Comparison of ENCODE assay signal across 15 mouse cellular contexts in genomic region chr12:67862615-67863014, GRCm38 (mm10).
A peak's percentile ranks its signal among the peaks of the same experiment; 100 is the strongest.
DNase-seq lines count a peak whose midpoint lies in the region; ATAC-seq and TF ChIP-seq lines count a peak whose summit lies in the region.
"Had no signal": no experiment of that assay in that cellular context is flagged by ENCODE, and none has a peak within 500 bp of the region (broad histone marks: within the 10 kb centered on the region; RNA-seq: fewer than 3 reads in every experiment).

No protein-coding gene starts in this region.

- DNase-seq in midbrain, postnatal 0 days (ENCODE audit: low spot score) = peak; percentile 0
- DNase-seq in midbrain, embryonic 11.5 days (ENCODE audit: low spot score, missing footprints) = no peak
- DNase-seq in brain, adult 2 months (ENCODE audit: low read depth, low spot score) = peak; percentile 73
- DNase-seq in layer of hippocampus, adult 11-12 months (ENCODE audit: low spot score) = peak; percentile 60
- DNase-seq in right cerebral cortex, postnatal 10 days (ENCODE audit: low spot score in 2 of 2) = peak; percentile 20 to 23
- DNase-seq in spleen, postnatal 14 days (ENCODE audit: low spot score in 2 of 2) = no peak
- no peak for DNase-seq in cerebellum, postnatal 10 days
- DNase-seq: adrenal gland, postnatal 14 days; cerebellum, adult 11 months; gastrocnemius, postnatal 10 days; kidney, adult 18-20 months; thymus, postnatal 4 days had no signal

- H3K36me3 ChIP-seq in midbrain, postnatal 0 days (ENCODE audit: insufficient read depth, low read length) = no peaks in the 10 kb centered on the region
- no peaks in the 10 kb centered on the region for H3K36me3 ChIP-seq in midbrain, embryonic 11.5 days (ENCODE audit: control insufficient read depth, insufficient read depth, low read length)
- H3K36me3 ChIP-seq: hindbrain, embryonic 13.5 days; limb, embryonic 15.5 days; lung, embryonic 15.5 days had no signal

- ATAC-seq in midbrain, postnatal 0 days (ENCODE audit: low FRiP score) = no peak
- ATAC-seq in midbrain, embryonic 11.5 days (ENCODE audit: low FRiP score) = no peak

- H3K9ac ChIP-seq in midbrain, postnatal 0 days (replicated peaks; ENCODE audit: low read length, poor library complexity, severe bottlenecking) = no peak overlapping the region
- H3K9ac ChIP-seq in midbrain, embryonic 11.5 days (ENCODE audit: low read length) = no peak overlapping the region
- H3K9ac ChIP-seq: hindbrain, embryonic 13.5 days; limb, embryonic 15.5 days; lung, embryonic 15.5 days had no signal

- no peaks in the 10 kb centered on the region for H3K9me3 ChIP-seq in midbrain, postnatal 0 days (ENCODE audit: low read length)
- H3K9me3 ChIP-seq in midbrain, embryonic 11.5 days (ENCODE audit: control insufficient read depth, low read length) = no peaks in the 10 kb centered on the region
- H3K9me3 ChIP-seq: hindbrain, embryonic 13.5 days; limb, embryonic 15.5 days; lung, embryonic 15.5 days had no signal

- no peak overlapping the region for H3K27ac ChIP-seq in midbrain, postnatal 0 days (ENCODE audit: low read depth, low read length)
- no peak overlapping the region for H3K27ac ChIP-seq in midbrain, embryonic 11.5 days (ENCODE audit: low read depth, low read length)
- H3K27ac ChIP-seq: hindbrain, embryonic 13.5 days; limb, embryonic 15.5 days; lung, embryonic 15.5 days had no signal

- 62% methylated on average over 2 of the region's 2 CpGs for WGBS in midbrain, postnatal 0 days
- WGBS in midbrain, embryonic 11.5 days = 70% methylated on average over 2 of the region's 2 CpGs

- no peaks in the 10 kb centered on the region for H3K27me3 ChIP-seq in midbrain, postnatal 0 days (ENCODE audit: insufficient read depth, low read length)
- no peaks in the 10 kb centered on the region for H3K27me3 ChIP-seq in midbrain, embryonic 11.5 days (ENCODE audit: control insufficient read depth, insufficient read depth, low read length)
- H3K27me3 ChIP-seq: hindbrain, embryonic 13.5 days; limb, embryonic 15.5 days; lung, embryonic 15.5 days had no signal

- H3K4me3 ChIP-seq in midbrain, postnatal 0 days (ENCODE audit: low read depth, low read length) = no peak overlapping the region
- H3K4me3 ChIP-seq in midbrain, embryonic 11.5 days (ENCODE audit: low read depth, low read length) = no peak overlapping the region
- H3K4me3 ChIP-seq: hindbrain, embryonic 13.5 days; limb, embryonic 15.5 days; lung, embryonic 15.5 days had no signal

- H3K4me2 ChIP-seq in midbrain, postnatal 0 days (ENCODE audit: low read depth, low read length, poor library complexity, severe bottlenecking) = no peak overlapping the region
- H3K4me2 ChIP-seq in midbrain, embryonic 11.5 days = no peak overlapping the region
- H3K4me2 ChIP-seq: hindbrain, embryonic 13.5 days; limb, embryonic 15.5 days; lung, embryonic 15.5 days had no signal

- TF ChIP-seq CTCF in midbrain, postnatal 0 days (IDR thresholded peaks at IDR 0.05) = no peak

- no peaks in the 10 kb centered on the region for H3K4me1 ChIP-seq in midbrain, postnatal 0 days (ENCODE audit: insufficient read depth, low read length)
- H3K4me1 ChIP-seq in midbrain, embryonic 11.5 days (ENCODE audit: control insufficient read depth, insufficient read depth, low read length) = no peaks in the 10 kb centered on the region
- H3K4me1 ChIP-seq: hindbrain, embryonic 13.5 days; limb, embryonic 15.5 days; lung, embryonic 15.5 days had no signal

Comparison
In these comparisons a context has a peak if more than half of its experiments do, and no peak if none do; other contexts are left out.
1. DNase-seq: peak in midbrain, postnatal 0 days (single experiment), brain, adult 2 months (single experiment), layer of hippocampus, adult 11-12 months (single experiment) and right cerebral cortex, postnatal 10 days (2 of 2); none in midbrain, embryonic 11.5 days (single experiment), spleen, postnatal 14 days (0 of 2) and cerebellum, postnatal 10 days (0 of 2).